Mouse (Mus musculus) left cerebral cortex, postnatal 14 days (tissue): Measurements from ENCODE around the gene Ranbp3. TPM values are rescaled to one million over a fixed set of nuclear protein-coding genes. Genes with fewer than 3 reads are reported as not detected.
"Not testable (repeated sequence)": the region's sequence is repeated elsewhere in the genome, so short reads cannot be mapped to it uniquely, and the experiment has no call there.

Experiments
- DNase-seq, 2 experiments: peaks; one replicate each; pipeline ENCODE4 v3.0.0; 2021 to 2022; ENCODE audit warnings: low spot score in 2 of 2, mixed read lengths in 1 of 2
- intact Hi-C: fragments of 180-260 bp; cut with DNase I; formaldehyde crosslinking; loops from one replicate; pipeline ENCODE4 v1.15.1; 2025
- long read RNA-seq, 2 experiments: library from polyadenylated mRNA; stranded (forward); transcript quantifications; one replicate each; pipeline ENCODE4 v2.0.0; 2021
- total RNA-seq, 2 experiments: library from RNA; stranded (reverse); gene quantifications; 2 replicates each; pipeline ENCODE4 v1.2.3; 2021

Gene Ranbp3
- 10 to 100 TPM; 87.2 to 92.9 TPM for total RNA-seq
- long read RNA-seq, experiment 1, transcript Ranbp3-201 (16 exons, 2,373 nt), result major isoform, 65 of 114 reads
- long read RNA-seq, experiment 1, transcript Ranbp3-206 (17 exons, 2,567 nt), result minor isoform, 14 of 114 reads
- long read RNA-seq, experiment 1, partial matches to known transcripts, result 19 of 114 reads
- long read RNA-seq, experiment 1, other reads (novel, unspliced or antisense), result 16 of 114 reads
- long read RNA-seq, experiment 2, transcript Ranbp3-201 (16 exons, 2,373 nt), result major isoform, 73 of 111 reads
- long read RNA-seq, experiment 2, transcript Ranbp3-206 (17 exons, 2,567 nt), result minor isoform, 11 of 111 reads
- long read RNA-seq, experiment 2, partial matches to known transcripts, result 10 of 111 reads
- long read RNA-seq, experiment 2, other reads (novel, unspliced or antisense), result 17 of 111 reads

- intact Hi-C loops, result no loop called here
- peak; percentile 99 to 100 for DNase-seq
These were observed at the start of gene Ranbp3 for GRCm38 (mm10) chr17:56672941-56673646. TSS of gene Ranbp3 (plus strand) at chr17:56673294.

- intact Hi-C loops, result no loop called here
- no peak for DNase-seq
These were observed 47.6 kb upstream of the Ranbp3 start for GRCm38 (mm10) chr17:56625495-56625894.

GRCm38 (mm10) chr17:56626260-56626659, 46.8 kb upstream of the Ranbp3 start:
- DNase-seq, result no peak
- intact Hi-C loops, result loop anchor here (2.0 kb wide), 1 partner anchor 43 kb away; no protein-coding TSS in a partner anchor

- DNase-seq, result peak; percentile 92 to 97
- intact Hi-C loops, result loop anchor here (2.0 kb wide), 1 partner anchor 42 kb away; no protein-coding TSS in a partner anchor
These were observed 46.2 kb upstream of the Ranbp3 start, which contains the start of gene Lonp1 for GRCm38 (mm10) chr17:56626754-56627470. TSS of gene Lonp1 (minus strand) at chr17:56626887.

GRCm38 (mm10) chr17:56627530-56628277, 45.4 kb upstream of the Ranbp3 start, which contains the start of gene Catsperd:
TSS of gene Catsperd (plus strand) at chr17:56628143.
- intact Hi-C loops, result loop anchor here (2.0 kb wide), 1 partner anchor 41 kb away; no protein-coding TSS in a partner anchor
- DNase-seq, result no peak

GRCm38 (mm10) chr17:56629800-56630781, 43.0 kb upstream of the Ranbp3 start:
- DNase-seq, intact Hi-C loops: not testable (repeated sequence)

- intact Hi-C loops, result no loop called here
- no peak for DNase-seq
These were observed 41.3 kb upstream of the Ranbp3 start for GRCm38 (mm10) chr17:56631807-56632206.

GRCm38 (mm10) chr17:56634023-56634422, 39.1 kb upstream of the Ranbp3 start:
- no peak for DNase-seq
- intact Hi-C loops, result no loop called here

GRCm38 (mm10) chr17:56643237-56643636, 29.9 kb upstream of the Ranbp3 start:
- intact Hi-C loops, result no loop called here
- no peak for DNase-seq

GRCm38 (mm10) chr17:56647546-56647945, 25.5 kb upstream of the Ranbp3 start:
- DNase-seq, result no peak
- intact Hi-C loops, result no loop called here

- intact Hi-C loops, result no loop called here
- no peak for DNase-seq
These were observed 21.3 kb upstream of the Ranbp3 start for GRCm38 (mm10) chr17:56651801-56652200.

- intact Hi-C loops, result no loop called here
- DNase-seq, result no peak
These were observed 18.3 kb upstream of the Ranbp3 start for GRCm38 (mm10) chr17:56654771-56655170.

- intact Hi-C loops, result no loop called here
- DNase-seq, result no peak
These were observed 17.8 kb upstream of the Ranbp3 start for GRCm38 (mm10) chr17:56655311-56655710.

GRCm38 (mm10) chr17:56656171-56656570, 16.9 kb upstream of the Ranbp3 start:
- intact Hi-C loops, result no loop called here
- DNase-seq, result no peak

- no peak for DNase-seq
- intact Hi-C loops, result no loop called here
These were observed 9.4 kb upstream of the Ranbp3 start for GRCm38 (mm10) chr17:56663659-56664058.

GRCm38 (mm10) chr17:56664333-56664732, 8.8 kb upstream of the Ranbp3 start:
- intact Hi-C loops, result no loop called here
- DNase-seq, result no peak

- intact Hi-C loops, result no loop called here
- no peak for DNase-seq
These were observed 6.7 kb upstream of the Ranbp3 start for GRCm38 (mm10) chr17:56666384-56666783.

GRCm38 (mm10) chr17:56667591-56667990, 5.5 kb upstream of the Ranbp3 start:
- no peak for DNase-seq
- intact Hi-C loops, result no loop called here
